Mouse (Mus musculus): ENCODE results near the gene Bloc1s1. TPM values are rescaled to one million over a fixed set of nuclear protein-coding genes. Genes with fewer than 3 reads are reported as not detected.

Gene Bloc1s1
- polyA plus RNA-seq, 1 experiment: 125 TPM

GRCm38 (mm10) chr10:128933976-128934721, 10.3 kb upstream of the Bloc1s1 start:
- Histone ChIP-seq H3K4me3 (ENCODE audit: insufficient read depth, low read length) (peak overlapping the region; percentile 26), H3K4me1 (ENCODE audit: control insufficient read depth, insufficient read depth, low read length) (peaks cover 12% of the 10 kb centered on the region), H3K27ac (ENCODE audit: insufficient read depth, low read depth, low read length) (no peak overlapping the region)
- TF ChIP-seq POLR2A (IDR thresholded peaks at IDR 0.05; ENCODE audit: borderline replicate concordance, low read depth, low read length) (no peak), CTCF (IDR thresholded peaks at IDR 0.05; ENCODE audit: low read depth, low read length) (no peak)

GRCm38 (mm10) chr10:128933574-128933973, 9.7 kb upstream of the Bloc1s1 start, which contains the start of gene Itga7:
Gene Itga7, plus strand, starts transcription at chr10:128933818.
- peak within 1 kb of the TSS; percentile 26 for H3K4me3 ChIP-seq (ENCODE audit: insufficient read depth, low read length)
- no peak for TF ChIP-seq CTCF (IDR thresholded peaks at IDR 0.05; ENCODE audit: low read depth, low read length)
- TF ChIP-seq POLR2A (IDR thresholded peaks at IDR 0.05; ENCODE audit: borderline replicate concordance, low read depth, low read length): no peak
- H3K27ac ChIP-seq (ENCODE audit: insufficient read depth, low read depth, low read length): no peak within 1 kb of the TSS
- peaks cover 12% of the 10 kb centered on the region for H3K4me1 ChIP-seq (ENCODE audit: control insufficient read depth, insufficient read depth, low read length)

- H3K4me3 ChIP-seq (ENCODE audit: insufficient read depth, low read length): no peak overlapping the region
- peaks cover 12% of the 10 kb centered on the region for H3K4me1 ChIP-seq (ENCODE audit: control insufficient read depth, insufficient read depth, low read length)
- H3K27ac ChIP-seq (ENCODE audit: insufficient read depth, low read depth, low read length): no peak overlapping the region
- TF ChIP-seq CTCF (IDR thresholded peaks at IDR 0.05; ENCODE audit: low read depth, low read length) (no peak), POLR2A (IDR thresholded peaks at IDR 0.05; ENCODE audit: borderline replicate concordance, low read depth, low read length) (no peak)
Observed at GRCm38 (mm10) chr10:128931441-128931840, 7.6 kb upstream of the Bloc1s1 start.

GRCm38 (mm10) chr10:128929638-128930378, 6.0 kb upstream of the Bloc1s1 start:
- H3K4me1 ChIP-seq (ENCODE audit: control insufficient read depth, insufficient read depth, low read length): peaks cover 12% of the 10 kb centered on the region
- no peak overlapping the region for H3K4me3 ChIP-seq (ENCODE audit: insufficient read depth, low read length)
- H3K27ac ChIP-seq (ENCODE audit: insufficient read depth, low read depth, low read length): no peak overlapping the region
- TF ChIP-seq CTCF (IDR thresholded peaks at IDR 0.05; ENCODE audit: low read depth, low read length) (no peak), POLR2A (IDR thresholded peaks at IDR 0.05; ENCODE audit: borderline replicate concordance, low read depth, low read length) (no peak)

GRCm38 (mm10) chr10:128928356-128928755, 4.5 kb upstream of the Bloc1s1 start:
- Histone ChIP-seq H3K4me1 (ENCODE audit: control insufficient read depth, insufficient read depth, low read length) (peaks cover 13% of the 10 kb centered on the region), H3K4me3 (ENCODE audit: insufficient read depth, low read length) (no peak overlapping the region), H3K27ac (ENCODE audit: insufficient read depth, low read depth, low read length) (no peak overlapping the region)
- TF ChIP-seq POLR2A (IDR thresholded peaks at IDR 0.05; ENCODE audit: borderline replicate concordance, low read depth, low read length) (no peak), CTCF (IDR thresholded peaks at IDR 0.05; ENCODE audit: low read depth, low read length) (no peak)

- Histone ChIP-seq H3K27ac (ENCODE audit: insufficient read depth, low read depth, low read length) (peak overlapping the region; percentile 96), H3K4me3 (ENCODE audit: insufficient read depth, low read length) (peak overlapping the region; percentile 88), H3K4me1 (ENCODE audit: control insufficient read depth, insufficient read depth, low read length) (peaks cover 17% of the 10 kb centered on the region)
- TF ChIP-seq POLR2A (IDR thresholded peaks at IDR 0.05; ENCODE audit: borderline replicate concordance, low read depth, low read length) (peak; percentile 3; the same call in 1 of the 2 replicates), CTCF (IDR thresholded peaks at IDR 0.05; ENCODE audit: low read depth, low read length) (peak; percentile 22; the same call in 1 of the 2 replicates)
Observed at GRCm38 (mm10) chr10:128923013-128923691, 683 bp downstream of the Bloc1s1 start.

- H3K4me3 ChIP-seq (ENCODE audit: insufficient read depth, low read length): peak within 1 kb of the TSS; percentile 88
- H3K27ac ChIP-seq (ENCODE audit: insufficient read depth, low read depth, low read length): peak within 1 kb of the TSS; percentile 96
- TF ChIP-seq CTCF (IDR thresholded peaks at IDR 0.05; ENCODE audit: low read depth, low read length) (no peak), POLR2A (IDR thresholded peaks at IDR 0.05; ENCODE audit: borderline replicate concordance, low read depth, low read length) (no peak)
- H3K4me1 ChIP-seq (ENCODE audit: control insufficient read depth, insufficient read depth, low read length): peaks cover 17% of the 10 kb centered on the region
Observed at GRCm38 (mm10) chr10:128922822-128923012, 1.1 kb downstream of the Bloc1s1 start, which contains the start of gene Rdh5. Gene Rdh5, minus strand, starts transcription at chr10:128922888.

GRCm38 (mm10) chr10:128921883-128922821, 1.7 kb downstream of the Bloc1s1 start:
- peak overlapping the region; percentile 8; the same call in 1 of the 2 replicates for H3K27ac ChIP-seq (ENCODE audit: insufficient read depth, low read depth, low read length)
- H3K4me3 ChIP-seq (ENCODE audit: insufficient read depth, low read length): peak overlapping the region; percentile 51
- TF ChIP-seq POLR2A (IDR thresholded peaks at IDR 0.05; ENCODE audit: borderline replicate concordance, low read depth, low read length): no peak
- no peak for TF ChIP-seq CTCF (IDR thresholded peaks at IDR 0.05; ENCODE audit: low read depth, low read length)
- peaks cover 17% of the 10 kb centered on the region for H3K4me1 ChIP-seq (ENCODE audit: control insufficient read depth, insufficient read depth, low read length)

- Histone ChIP-seq H3K4me1 (ENCODE audit: control insufficient read depth, insufficient read depth, low read length) (peaks cover 17% of the 10 kb centered on the region), H3K4me3 (ENCODE audit: insufficient read depth, low read length) (no peak overlapping the region), H3K27ac (ENCODE audit: insufficient read depth, low read depth, low read length) (no peak overlapping the region)
- TF ChIP-seq POLR2A (IDR thresholded peaks at IDR 0.05; ENCODE audit: borderline replicate concordance, low read depth, low read length) (no peak), CTCF (IDR thresholded peaks at IDR 0.05; ENCODE audit: low read depth, low read length) (no peak)
Observed at GRCm38 (mm10) chr10:128921251-128921650, 2.6 kb downstream of the Bloc1s1 start.
